Mouse (Mus musculus): Measurements from ENCODE around the gene Fam3c.
"Not testable (repeated sequence)": the region's sequence is repeated elsewhere in the genome, so short reads cannot be mapped to it uniquely, and the experiment has no call there.

The Fam3c gene

DNA sequence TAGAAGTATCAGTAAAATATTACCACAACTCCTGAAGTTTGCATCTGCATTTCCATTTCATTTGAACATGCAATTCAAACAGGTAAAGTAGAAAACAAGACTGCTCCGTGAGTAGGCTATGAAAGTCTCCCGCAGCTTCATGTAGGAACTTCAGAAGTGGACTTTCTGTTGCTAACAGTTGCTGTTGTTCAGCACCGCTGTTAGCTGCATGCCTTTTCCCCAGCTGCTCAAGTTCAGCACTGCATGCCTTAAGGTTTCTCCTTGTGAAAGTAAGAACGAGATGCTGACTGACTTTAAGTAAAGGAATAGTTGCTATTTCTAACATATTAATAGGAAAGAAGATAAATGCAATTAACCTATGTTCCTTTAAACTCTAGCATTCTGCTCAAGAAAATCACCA is 64.0 kb downstream of the Fam3c start:
- DNase-seq (ENCODE audit: low spot score) = no peak

DNA sequence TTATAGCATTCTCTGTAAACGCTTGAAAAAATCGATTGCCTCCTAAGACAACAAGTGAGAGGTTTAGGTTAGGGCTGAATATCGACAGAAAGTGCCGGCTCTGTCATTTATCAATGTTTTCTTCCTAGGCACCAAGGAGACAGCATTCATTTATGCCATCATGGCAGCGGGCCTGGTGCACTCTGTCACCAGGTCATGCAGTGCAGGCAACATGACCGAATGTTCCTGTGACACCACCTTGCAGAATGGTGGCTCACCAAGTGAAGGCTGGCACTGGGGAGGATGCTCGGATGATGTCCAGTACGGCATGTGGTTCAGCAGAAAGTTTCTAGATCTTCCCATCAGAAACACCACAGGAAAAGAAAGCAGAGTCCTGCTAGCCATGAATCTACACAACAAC is 65.3 kb downstream of the Fam3c start:
- no peak for DNase-seq (ENCODE audit: low spot score)

- no peak for DNase-seq (ENCODE audit: low spot score)
Observed at GRCm38 (mm10) chr6:22289461-22290021, 66.5 kb downstream of the Fam3c start.

DNA sequence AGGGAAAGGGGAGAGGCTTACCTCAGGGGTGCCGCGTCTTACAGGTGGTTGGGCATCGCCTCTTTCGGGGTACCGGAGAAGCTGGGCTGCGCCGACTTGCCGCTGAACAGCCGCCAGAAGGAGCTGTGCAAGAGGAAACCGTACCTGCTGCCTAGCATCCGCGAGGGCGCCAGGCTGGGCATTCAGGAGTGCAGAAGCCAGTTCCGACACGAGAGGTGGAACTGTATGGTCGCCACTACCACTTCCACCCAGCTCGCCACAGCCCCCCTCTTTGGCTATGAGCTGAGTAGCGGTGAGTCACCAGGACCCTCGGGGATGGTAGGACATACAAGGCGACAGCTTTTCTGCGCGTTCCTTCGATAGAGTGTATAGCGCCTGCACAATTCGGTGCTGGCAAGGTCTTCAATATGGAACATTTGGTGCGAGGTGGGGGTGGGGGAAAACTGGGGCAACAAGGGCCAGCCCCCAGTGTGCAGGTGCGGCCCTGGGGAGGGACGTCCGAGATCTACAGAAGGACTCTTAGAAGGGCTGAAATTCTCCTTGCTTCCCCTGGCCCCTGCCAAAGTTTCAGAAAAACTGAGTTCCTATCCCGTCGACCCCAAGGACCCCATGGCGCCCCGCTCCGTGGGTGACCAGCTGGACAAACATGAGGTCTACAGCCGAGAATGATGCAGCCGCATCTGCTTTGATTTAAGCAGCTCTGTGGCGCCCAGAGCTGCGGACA is 67.1 kb downstream of the Fam3c start:
- DNase-seq (ENCODE audit: low spot score) = no peak

DNA sequence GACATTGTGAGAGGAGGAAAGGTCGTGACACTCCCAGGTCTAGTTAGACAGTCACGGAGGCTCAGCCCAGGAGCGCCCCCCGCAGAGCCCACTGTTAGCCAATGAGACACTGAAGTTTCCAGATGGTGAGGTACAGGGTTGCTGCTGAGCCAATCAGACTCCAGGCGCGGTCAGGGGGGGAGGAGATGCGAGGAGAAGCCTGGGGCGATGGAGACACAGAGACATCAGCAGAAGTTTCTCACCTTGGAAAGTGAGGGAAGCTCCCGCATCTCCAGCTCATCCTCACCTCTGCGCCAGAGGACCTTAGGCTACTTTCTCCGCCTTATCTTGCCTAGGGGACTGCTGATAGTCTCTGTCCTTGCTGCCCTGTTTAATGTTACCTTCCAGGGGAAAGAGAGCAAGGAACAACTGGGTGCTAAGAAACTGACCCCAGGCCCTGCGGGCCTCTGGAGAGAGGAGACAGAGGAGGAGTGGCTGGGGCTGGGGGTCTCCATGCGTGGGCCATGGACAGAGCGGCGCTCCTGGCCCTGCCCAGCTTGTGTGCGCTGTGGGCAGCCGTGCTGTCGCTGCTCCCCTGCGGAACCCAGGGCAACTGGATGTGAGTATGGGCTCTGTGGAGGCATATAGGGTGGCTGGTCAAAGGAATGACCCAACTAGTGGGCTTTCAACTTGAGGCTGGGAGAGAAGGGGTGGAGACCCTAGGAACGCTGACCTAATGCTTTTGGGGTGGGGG is 67.9 kb downstream of the Fam3c start, which contains the start of gene Wnt16:
Gene Wnt16 (plus strand): TSS at position 224 of the 733 bp plus-strand sequence.
- DNase-seq (ENCODE audit: low spot score) = no peak

- DNase-seq (ENCODE audit: low spot score) = no peak
Observed at GRCm38 (mm10) chr6:22282405-22282804, 73.6 kb downstream of the Fam3c start.

DNA sequence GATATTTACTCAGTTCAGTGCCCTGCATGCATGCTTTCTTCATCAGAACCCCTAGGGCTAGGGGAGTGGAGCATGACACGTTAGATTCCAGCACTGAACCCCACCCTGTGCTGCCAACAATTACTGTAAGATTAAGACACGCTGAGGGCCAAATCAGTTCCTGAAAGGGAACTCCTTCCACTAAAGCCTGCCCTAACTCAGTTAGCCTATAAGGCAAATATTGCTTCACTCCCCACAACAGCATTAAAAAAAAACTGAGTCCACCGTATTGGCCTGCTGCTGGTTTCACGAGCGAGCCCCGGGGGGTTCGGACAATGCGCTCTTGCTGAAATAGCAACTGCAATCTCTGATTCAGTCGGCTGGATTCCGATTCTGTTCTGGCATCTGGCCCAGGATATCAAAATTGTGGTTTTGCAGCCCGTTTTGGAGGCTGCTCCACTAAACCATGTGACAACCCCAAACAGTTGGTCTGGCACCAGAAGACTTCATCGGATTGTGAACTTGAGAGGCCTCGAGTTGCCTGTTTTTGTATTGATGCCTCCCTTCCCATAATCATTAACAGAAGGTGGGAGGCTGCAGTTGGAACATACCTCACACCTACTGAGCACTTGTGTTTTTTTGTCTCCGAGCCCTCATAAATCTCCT is 75.7 kb downstream of the Fam3c start:
- peak; percentile 33 for DNase-seq (ENCODE audit: low spot score)

DNA sequence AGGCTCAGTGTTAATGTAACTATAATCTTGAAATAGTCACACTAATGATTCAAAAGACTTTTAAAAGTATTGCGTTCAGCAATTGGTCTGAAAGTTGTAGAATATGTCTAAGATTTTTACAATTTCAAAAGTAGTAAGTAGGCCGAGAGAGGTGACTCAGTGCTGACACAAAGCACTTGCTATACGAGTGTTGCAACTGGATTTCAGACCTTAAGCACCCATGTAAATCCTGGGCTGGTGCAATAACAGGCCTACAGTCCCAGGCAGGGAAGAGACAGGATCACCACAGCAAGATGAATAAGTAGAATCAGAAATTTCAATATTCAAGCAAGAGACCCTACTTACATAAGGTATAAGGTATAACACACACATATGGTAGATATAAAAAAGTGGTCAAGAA is 78.1 kb downstream of the Fam3c start:
- DNase-seq (ENCODE audit: low spot score) = no peak

DNA sequence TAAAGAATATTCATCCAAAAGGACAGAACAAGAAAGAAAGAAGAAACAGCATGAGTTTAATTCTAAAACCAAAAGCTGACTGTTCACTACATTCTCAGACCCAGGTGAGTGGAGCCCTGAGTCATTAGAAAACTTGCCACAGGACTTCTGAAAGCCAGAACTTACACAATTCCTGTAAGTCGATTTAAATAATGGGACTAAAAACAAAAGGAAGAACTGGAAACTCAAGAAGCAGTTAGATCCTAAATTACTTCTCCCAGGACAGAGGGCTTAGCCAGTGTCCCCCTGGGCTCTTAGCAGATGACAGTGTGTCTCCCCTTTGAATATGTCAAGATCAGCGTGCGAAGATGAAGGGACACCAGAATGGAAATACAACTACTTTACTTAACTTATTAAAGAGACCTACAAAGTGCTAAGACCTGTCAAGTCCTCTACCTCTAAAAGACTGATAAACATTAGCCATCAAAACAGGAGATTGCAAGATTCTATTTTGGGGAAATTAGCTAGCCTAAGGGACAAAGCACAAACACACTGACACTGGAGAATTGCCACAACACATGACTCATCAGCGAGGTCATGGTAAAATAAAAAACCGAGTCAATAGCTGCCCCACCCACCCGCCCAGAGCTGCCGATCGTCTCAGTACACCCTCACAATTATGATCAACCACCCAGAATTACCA is 86.1 kb downstream of the Fam3c start:
- no peak for DNase-seq (ENCODE audit: low spot score)

DNA sequence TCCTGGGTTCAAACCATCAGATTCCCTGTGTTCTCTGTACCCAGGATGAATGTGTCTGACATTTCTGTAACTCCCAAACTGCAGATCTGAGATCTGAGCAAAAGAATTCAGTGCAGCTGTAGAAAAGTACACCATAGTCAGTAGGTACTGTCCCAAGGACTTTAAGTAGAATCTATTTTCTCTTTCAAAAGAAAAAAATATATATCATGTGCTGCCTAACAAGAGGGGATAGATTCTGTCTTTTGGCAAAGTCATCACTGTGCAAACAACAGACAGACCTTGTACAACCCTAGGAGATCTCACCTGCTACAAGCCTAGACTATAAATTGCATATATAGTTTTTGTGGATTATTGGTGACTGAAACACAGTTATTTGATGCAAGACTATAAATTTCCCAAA is 87.4 kb downstream of the Fam3c start:
- DNase-seq (ENCODE audit: low spot score) = no peak

- DNase-seq (ENCODE audit: low spot score) = no peak
Observed at GRCm38 (mm10) chr6:22267807-22268667, 88.0 kb downstream of the Fam3c start.

DNA sequence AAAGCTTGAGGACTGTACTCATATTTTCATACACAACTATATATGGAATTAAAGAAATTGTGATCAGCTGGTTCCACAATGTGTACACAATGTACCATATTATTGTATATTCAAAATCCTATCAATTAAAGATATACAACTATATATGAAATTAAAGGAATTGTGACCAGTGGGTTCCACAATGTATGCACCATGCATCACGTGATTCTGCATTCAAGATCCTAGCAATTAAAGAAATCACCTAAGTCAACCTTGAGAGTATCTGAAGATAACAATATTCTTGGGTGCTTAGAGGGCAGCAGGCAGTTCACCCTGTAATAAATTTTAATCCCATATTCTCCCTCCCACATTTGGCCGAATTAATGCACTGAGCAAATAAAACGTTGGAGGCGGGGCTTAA is 90.0 kb downstream of the Fam3c start:
- DNase-seq (ENCODE audit: low spot score) = no peak

- not testable (repeated sequence) for DNase-seq (ENCODE audit: low spot score)
Observed at GRCm38 (mm10) chr6:22264094-22264493, 91.9 kb downstream of the Fam3c start.

- DNase-seq (ENCODE audit: low spot score) = no peak
Observed at GRCm38 (mm10) chr6:22262519-22262918, 93.5 kb downstream of the Fam3c start.

DNA sequence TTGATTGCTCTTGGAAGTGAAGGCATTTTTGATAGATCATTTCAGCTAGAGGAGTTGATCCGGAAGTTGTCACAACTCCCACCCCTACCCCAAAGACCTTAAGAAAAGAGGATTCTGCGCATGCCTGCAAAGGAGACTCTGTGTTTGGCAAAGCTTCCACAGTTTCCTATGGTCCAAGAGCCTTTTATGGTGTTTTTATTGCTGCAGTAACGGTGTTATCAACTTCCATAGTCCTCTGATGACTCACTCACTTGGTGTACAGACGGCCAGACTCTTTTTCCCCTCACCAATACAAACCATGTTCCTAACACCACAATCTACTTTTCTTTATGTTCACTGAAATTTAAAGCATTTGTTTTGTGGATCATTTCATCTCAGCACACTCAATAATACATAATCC is 97.3 kb downstream of the Fam3c start:
- no peak for DNase-seq (ENCODE audit: low spot score)

Data from layer of hippocampus, adult 9-10 months (tissue).